Mouse (Mus musculus) left cerebral cortex, postnatal 4 days (tissue): ENCODE results near the gene Rbp1. TPM values are rescaled to one million over a fixed set of nuclear protein-coding genes. Genes with fewer than 3 reads are reported as not detected.

Experiments used
- DNase-seq: peaks from one replicate; pipeline ENCODE4 v3.0.0-alpha.2; 2022
- intact Hi-C: fragments of 180-260 bp; cut with DNase I; formaldehyde crosslinking; loops from one replicate; pipeline ENCODE4 v1.15.1; 2025
- total RNA-seq, 2 experiments: library from RNA; stranded (reverse); gene quantifications; 2 replicates each; pipeline ENCODE4 v1.2.3; 2021

The Rbp1 gene
- total RNA-seq, 2 experiments from 2014 or later, result 9.1 to 9.6 TPM

- intact Hi-C loops, result no loop called here
Observed at GRCm38 (mm10) chr9:98490128-98490527, 67.4 kb downstream of the Rbp1 start.

DNA sequence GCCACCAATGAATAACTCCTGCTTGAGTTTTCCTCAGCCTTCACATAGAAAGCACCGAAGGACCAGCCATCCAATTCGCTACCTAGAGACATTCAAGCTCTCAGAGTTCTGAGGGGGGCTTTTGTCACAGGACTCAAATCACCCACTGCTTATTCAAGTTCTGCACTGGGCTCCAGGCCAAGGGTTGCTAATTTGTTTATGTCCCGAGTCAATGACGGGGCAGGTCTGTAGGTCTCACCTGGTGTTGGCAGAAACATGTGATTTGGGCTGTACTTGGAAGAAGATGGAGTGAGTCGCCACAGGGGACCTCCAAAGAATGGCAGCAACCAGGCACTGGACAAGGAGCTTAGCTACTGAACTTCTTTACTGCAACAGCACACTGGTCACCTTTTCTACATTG is 68.3 kb downstream of the Rbp1 start:
- no peak for DNase-seq
- intact Hi-C loops, result no loop called here

More at GRCm38 (mm10) chr9:98490128-98490527, 67.4 kb downstream of the Rbp1 start:
- DNase-seq, result peak; percentile 10

DNA sequence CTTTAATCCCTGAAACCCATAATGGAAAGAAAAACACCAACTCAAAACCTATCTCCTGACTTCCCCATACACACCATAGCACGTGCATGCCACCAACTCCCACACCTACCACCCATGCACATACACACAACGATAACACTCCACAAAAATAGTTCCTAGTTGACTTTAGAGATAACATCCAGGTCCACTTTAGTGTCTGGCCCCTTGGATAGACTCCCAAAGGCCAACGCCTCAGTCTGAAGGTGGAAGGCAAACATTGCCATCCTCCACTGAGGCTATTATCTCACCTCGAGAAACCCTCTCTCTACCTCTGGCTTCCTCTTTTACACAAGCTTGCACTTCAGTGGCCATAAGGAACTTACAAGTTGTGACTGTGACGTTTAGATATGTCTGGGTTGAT is 69.5 kb downstream of the Rbp1 start:
- no peak for DNase-seq
- intact Hi-C loops, result no loop called here

DNA sequence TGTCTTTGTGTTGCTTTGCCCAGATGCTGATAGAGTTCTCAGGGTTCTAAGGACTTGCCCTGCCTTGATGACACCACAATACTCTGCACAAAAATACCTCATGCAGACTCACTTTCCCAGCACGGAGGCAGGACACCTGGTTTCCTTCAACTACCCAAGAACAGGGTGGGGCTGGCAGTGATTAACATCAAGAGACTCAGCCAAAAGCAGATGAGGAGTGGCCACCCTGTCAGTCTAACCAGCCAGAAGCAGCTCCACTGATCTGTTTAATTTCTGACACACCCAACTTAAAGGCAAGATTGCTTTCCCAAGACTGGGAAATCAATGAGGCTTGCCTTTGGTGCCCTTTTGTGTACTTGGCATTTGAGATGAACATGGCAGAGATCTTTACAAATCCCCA is 70.1 kb downstream of the Rbp1 start:
- no peak for DNase-seq
- intact Hi-C loops, result no loop called here

Other genes starting within 250 kb of the Rbp1 start
- 1 to 10 TPM in 1 of 2 experiments, under 1 TPM in 1; 0.52 to 1.0 TPM for gene Nmnat3, start 135.5 kb upstream of the Rbp1 start, total RNA-seq
- gene Rbp2, start 63.2 kb downstream of the Rbp1 start, total RNA-seq, result not detected
- gene Copb2, start 140.8 kb downstream of the Rbp1 start, total RNA-seq, result 100 to 1,000 TPM; 111 to 117 TPM
- gene Mrps22, start 178.7 kb downstream of the Rbp1 start, total RNA-seq, result 10 to 100 TPM; 32.1 to 33.9 TPM